Mouse (Mus musculus) hindbrain, embryonic 10.5 days (tissue): ENCODE results near the gene Abca12. TPM values are rescaled to one million over a fixed set of nuclear protein-coding genes. Genes with fewer than 3 reads are reported as not detected.

Experiments
- DNase-seq: peaks from one replicate; pipeline ENCODE4 v3.0.0-alpha.2; 2017; ENCODE audit warnings: low spot score
- H3K27ac ChIP-seq: fragments of 300-500 bp; sonication (generic); 2 replicates; pipeline ENCODE4 v1.5.1; 2016; ENCODE audit warnings: mild to moderate bottlenecking, moderate library complexity
- H3K27me3 ChIP-seq: fragments of 300-500 bp; sonication (generic); 2 replicates; pipeline ENCODE4 v1.6.1; 2016; ENCODE audit warnings: mild to moderate bottlenecking; ENCODE audit not compliant: poor library complexity, insufficient read depth, severe bottlenecking
- H3K36me3 ChIP-seq: fragments of 300-500 bp; sonication (generic); 2 replicates; pipeline ENCODE4 v1.6.1; 2016; ENCODE audit warnings: mild to moderate bottlenecking, moderate library complexity
- H3K4me1 ChIP-seq: fragments of 300-500 bp; sonication (generic); replicated peaks from 2 replicates; pipeline ENCODE4 v1.6.1; 2016; ENCODE audit warnings: mild to moderate bottlenecking
- H3K4me3 ChIP-seq: fragments of 300-500 bp; sonication (generic); 2 replicates; pipeline ENCODE4 v1.5.1; 2016; ENCODE audit warnings: mild to moderate bottlenecking, moderate library complexity
- H3K9me3 ChIP-seq: fragments of 300-500 bp; sonication (generic); 2 replicates; pipeline ENCODE4 v1.6.1; 2016; ENCODE audit warnings: mild to moderate bottlenecking, moderate library complexity
- WGBS: fragments of 180-500 bp; shearing (Covaris S2); methylation state at CpG from one replicate; pipeline ENCODE4 v1.1.7; 2016; 5-methylcytosine and 5-hydroxymethylcytosine counted together
- polyA plus RNA-seq: library from polyadenylated mRNA; unstranded; fragments of >200 nt; fragmentation: Nextera tagmentation; extraction: Ambion mirVana; gene quantifications from 2 replicates; pipeline ENCODE4 v1.2.1, GENCODE M21; 2016

The Abca12 gene
- polyA plus RNA-seq, 1 experiment from 2014 or later = 0.04 TPM

DNA sequence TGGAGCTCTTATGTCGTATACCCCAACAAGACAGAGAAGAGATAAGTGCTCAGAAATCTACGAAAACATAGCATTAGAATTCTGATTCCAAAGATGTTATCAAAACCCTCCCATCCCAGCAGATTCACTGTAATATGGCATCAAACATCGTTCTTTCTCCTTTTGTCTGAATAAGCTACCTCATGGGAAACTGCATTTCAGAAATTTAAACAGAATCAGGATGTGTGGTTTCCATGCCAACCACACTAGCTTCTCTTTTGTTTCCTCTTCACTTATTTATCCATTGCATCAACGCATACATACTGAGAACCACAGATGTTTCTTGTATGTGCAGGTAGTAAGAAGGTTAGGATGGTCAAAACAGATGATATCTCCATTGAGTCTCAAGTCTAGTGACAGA, 175.1 kb downstream of the Abca12 start:
- no peak for DNase-seq
- Histone ChIP-seq H3K4me1 (no peaks in the 10 kb centered on the region), H3K36me3 (no peaks in the 10 kb centered on the region), H3K27ac (no peak overlapping the region), H3K9me3 (no peaks in the 10 kb centered on the region), H3K4me3 (no peak overlapping the region), H3K27me3 (no peaks in the 10 kb centered on the region)
- WGBS = 87% methylated on average over 4 of the region's 4 CpGs

DNA sequence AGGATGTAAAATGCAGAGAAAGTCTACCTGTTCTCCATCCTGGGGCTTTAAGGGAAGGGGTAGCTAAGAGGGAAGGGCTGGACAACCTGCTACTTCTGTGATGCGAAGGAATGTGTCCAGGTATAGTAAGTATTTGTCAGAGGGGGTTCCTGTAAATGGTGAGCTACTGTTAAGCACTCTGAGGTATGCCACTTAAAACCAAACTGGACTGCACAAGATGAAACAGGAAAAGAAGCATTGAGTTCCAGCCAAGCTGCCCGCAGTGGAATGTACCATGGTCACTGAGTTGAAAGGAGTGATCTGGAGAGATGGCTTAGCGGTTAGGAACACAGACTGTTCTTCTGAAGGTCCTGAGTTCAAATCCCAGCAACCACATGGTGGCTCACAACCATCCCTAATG, 179.4 kb downstream of the Abca12 start:
- Histone ChIP-seq H3K4me1 (no peaks in the 10 kb centered on the region), H3K36me3 (no peaks in the 10 kb centered on the region), H3K4me3 (no peak overlapping the region), H3K27ac (no peak overlapping the region), H3K9me3 (no peaks in the 10 kb centered on the region), H3K27me3 (no peaks in the 10 kb centered on the region)
- DNase-seq = no peak
- 92% methylated on average over 3 of the region's 3 CpGs for WGBS

DNA sequence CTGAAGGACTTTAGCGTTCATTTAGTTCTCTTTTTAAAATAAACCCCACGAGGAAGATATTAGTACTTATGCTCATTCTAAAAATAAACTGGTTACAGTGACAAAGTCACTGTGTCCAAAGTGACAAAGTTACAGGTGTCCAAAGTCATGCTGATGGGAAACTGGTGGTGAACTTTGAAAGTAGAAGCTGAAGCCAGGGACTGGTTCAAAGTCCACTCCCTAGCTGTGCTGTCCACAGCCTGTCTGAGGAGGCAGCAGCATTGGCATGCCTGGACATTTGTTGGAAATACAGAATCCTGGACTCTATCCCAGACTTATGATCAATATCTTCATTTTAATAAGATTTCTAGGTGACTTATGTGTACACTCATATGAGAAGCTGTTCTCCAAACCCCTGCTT, 183.5 kb downstream of the Abca12 start:
- WGBS = 83% methylated on average over 2 of the region's 2 CpGs
- Histone ChIP-seq H3K27me3 (no peaks in the 10 kb centered on the region), H3K27ac (no peak overlapping the region), H3K4me1 (no peaks in the 10 kb centered on the region), H3K36me3 (no peaks in the 10 kb centered on the region), H3K9me3 (no peaks in the 10 kb centered on the region), H3K4me3 (no peak overlapping the region)
- DNase-seq = no peak

DNA sequence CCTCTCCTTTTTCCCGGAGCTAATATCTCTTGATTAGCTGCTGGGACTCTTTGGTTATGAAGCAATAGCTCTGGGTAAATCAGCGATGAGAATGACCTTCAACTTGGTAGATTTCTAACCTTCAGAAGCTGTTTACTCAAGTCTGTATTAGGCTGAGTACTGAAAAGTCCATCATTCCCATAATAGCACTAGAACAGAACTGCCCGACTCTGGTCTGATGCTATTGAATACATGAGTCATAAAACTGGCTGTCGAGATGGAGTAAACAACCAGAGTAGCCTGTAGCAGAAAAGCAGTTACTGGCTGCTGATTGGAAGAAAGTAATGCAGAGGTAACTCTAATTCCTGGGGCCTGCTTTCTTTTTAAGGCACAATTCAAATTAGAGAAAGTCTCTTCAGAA, 211.1 kb downstream of the Abca12 start:
- H3K4me1 ChIP-seq = no peaks in the 10 kb centered on the region
- H3K36me3 ChIP-seq = no peaks in the 10 kb centered on the region
- H3K27ac ChIP-seq = no peak overlapping the region
- no peak overlapping the region for H3K4me3 ChIP-seq
- WGBS = 87% methylated on average over 4 of the region's 4 CpGs
- H3K27me3 ChIP-seq = no peaks in the 10 kb centered on the region
- no peaks in the 10 kb centered on the region for H3K9me3 ChIP-seq
- DNase-seq = no peak

DNA sequence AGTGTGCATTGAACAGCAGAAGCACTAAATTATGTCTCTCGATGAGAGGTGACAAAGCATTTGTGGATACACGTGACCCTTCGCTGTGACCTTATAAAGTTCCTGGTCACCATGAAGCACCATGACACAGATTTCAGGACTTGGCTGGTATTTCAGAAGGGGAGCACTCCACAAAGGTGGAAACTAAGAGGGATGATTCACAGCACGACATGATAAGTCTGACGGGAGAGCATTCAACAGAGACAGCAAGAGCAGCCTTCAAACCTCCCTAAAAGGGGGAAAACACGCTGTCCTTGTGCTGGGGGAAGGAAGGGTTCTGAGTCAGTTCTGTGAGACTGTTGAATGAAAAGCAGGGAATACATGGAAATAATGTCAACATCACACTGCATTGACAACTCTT, 218.5 kb downstream of the Abca12 start:
- no peak for DNase-seq
- Histone ChIP-seq H3K27ac (no peak overlapping the region), H3K4me3 (no peak overlapping the region), H3K4me1 (no peaks in the 10 kb centered on the region), H3K9me3 (peaks cover 5% of the 10 kb centered on the region; the same call in 1 of the 2 replicates), H3K27me3 (no peaks in the 10 kb centered on the region), H3K36me3 (no peaks in the 10 kb centered on the region)
- WGBS = 92% methylated on average over 6 of the region's 6 CpGs

DNA sequence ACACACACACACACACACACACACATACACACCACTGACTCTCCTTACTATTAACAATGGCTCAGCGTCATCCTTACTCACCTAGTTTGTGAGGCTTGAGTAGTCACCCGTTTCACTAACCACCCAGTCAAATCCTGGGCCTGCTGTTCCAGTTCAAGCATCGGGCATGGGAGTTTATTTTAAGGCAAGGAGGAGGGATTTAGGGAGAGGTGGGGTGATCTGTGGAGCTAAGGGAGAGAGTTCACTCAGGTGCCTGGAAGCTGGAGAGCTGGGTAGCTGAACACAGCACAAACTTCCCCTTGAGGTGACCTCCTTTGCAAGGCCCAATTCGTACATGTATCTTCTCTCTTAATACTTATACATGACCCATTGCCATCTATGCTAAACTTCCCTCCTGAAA, 219.4 kb downstream of the Abca12 start:
- no peak for DNase-seq
- Histone ChIP-seq H3K4me1 (no peaks in the 10 kb centered on the region), H3K9me3 (peaks cover 5% of the 10 kb centered on the region; the same call in 1 of the 2 replicates), H3K27me3 (no peaks in the 10 kb centered on the region), H3K27ac (no peak overlapping the region), H3K36me3 (no peaks in the 10 kb centered on the region), H3K4me3 (no peak overlapping the region)
- WGBS = 79% methylated on average over 4 of the region's 4 CpGs

DNA sequence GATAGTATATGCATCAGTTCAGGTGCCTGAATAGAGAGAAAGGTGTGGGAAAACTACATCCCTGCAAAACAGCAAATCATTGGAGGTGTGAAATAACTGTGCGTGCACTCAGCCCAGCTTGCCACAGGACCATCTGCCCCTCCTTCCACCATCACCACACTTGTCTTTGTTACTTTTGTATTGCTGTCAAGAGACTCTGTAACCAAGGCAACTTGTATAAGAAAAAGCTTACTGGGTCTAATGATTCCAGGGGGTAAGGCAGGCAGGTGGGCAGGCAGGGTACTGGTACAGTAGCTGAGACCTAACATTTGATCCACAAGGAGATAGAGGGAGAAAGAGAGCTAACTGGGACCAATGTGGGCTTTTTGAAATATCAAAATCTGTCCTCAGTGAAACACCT, 220.8 kb downstream of the Abca12 start:
- Histone ChIP-seq H3K9me3 (peaks cover 5% of the 10 kb centered on the region; the same call in 1 of the 2 replicates), H3K4me1 (no peaks in the 10 kb centered on the region), H3K36me3 (no peaks in the 10 kb centered on the region), H3K27me3 (no peaks in the 10 kb centered on the region), H3K4me3 (no peak overlapping the region), H3K27ac (no peak overlapping the region)
- no peak for DNase-seq
- WGBS = 56% methylated on average over 1 of the region's 1 CpGs

Other genes starting within 250 kb of the Abca12 start
- 46.0 and 63.4 TPM in 2 replicates for gene Atic, start 142.2 kb upstream of the Abca12 start, polyA plus RNA-seq
- gene Fn1, start 238.3 kb upstream of the Abca12 start, polyA plus RNA-seq = 90.4 and 99.2 TPM in 2 replicates